Mouse (Mus musculus) left cerebral cortex, postnatal 36 days (tissue): ENCODE results near the gene Rnf114. TPM values are rescaled to one million over a fixed set of nuclear protein-coding genes. Genes with fewer than 3 reads are reported as not detected.

ENCODE experiments used
- DNase-seq, 2 experiments: peaks; one replicate each; pipeline ENCODE4 v3.0.0; 2021 to 2022; ENCODE audit warnings: low spot score in 2 of 2, mixed read lengths in 1 of 2
- intact Hi-C: fragments of 180-260 bp; cut with DNase I; formaldehyde crosslinking; loops from one replicate; pipeline ENCODE4 v1.15.1; 2025
- total RNA-seq, 2 experiments: library from RNA; stranded (reverse); gene quantifications; 2 replicates each; pipeline ENCODE4 v1.2.3; 2021

Rnf114 gene
- total RNA-seq, 2 experiments from 2014 or later, result 55.1 to 60.7 TPM

GRCm38 (mm10) chr2:167552927-167553402 is 60.5 kb downstream of the Rnf114 start:
- no peak for DNase-seq
- intact Hi-C loops, result no loop called here

- intact Hi-C loops, result no loop called here
Measured at GRCm38 (mm10) chr2:167555766-167556165, 63.3 kb downstream of the Rnf114 start.

GRCm38 (mm10) chr2:167559413-167559812 is 67.0 kb downstream of the Rnf114 start:
- no peak for DNase-seq
- intact Hi-C loops, result no loop called here

More at GRCm38 (mm10) chr2:167555766-167556165, 63.3 kb downstream of the Rnf114 start:
- no peak for DNase-seq

- intact Hi-C loops, result no loop called here
- DNase-seq, result no peak
Measured at GRCm38 (mm10) chr2:167562101-167562500, 69.7 kb downstream of the Rnf114 start.

GRCm38 (mm10) chr2:167563035-167563434 is 70.6 kb downstream of the Rnf114 start:
- no peak for DNase-seq
- intact Hi-C loops, result no loop called here

- intact Hi-C loops, result no loop called here
- DNase-seq, result no peak
Measured at GRCm38 (mm10) chr2:167563703-167564102, 71.3 kb downstream of the Rnf114 start.

GRCm38 (mm10) chr2:167564551-167565311 is 72.3 kb downstream of the Rnf114 start:
- intact Hi-C loops, result no loop called here
- DNase-seq, result no peak

- DNase-seq, result no peak
- intact Hi-C loops, result no loop called here
Measured at GRCm38 (mm10) chr2:167565312-167565656, 72.8 kb downstream of the Rnf114 start.

- intact Hi-C loops, result no loop called here
- DNase-seq, result no peak
Measured at GRCm38 (mm10) chr2:167565682-167566081, 73.2 kb downstream of the Rnf114 start.

Other genes starting within 250 kb of the Rnf114 start
- gene B4galt5, start 143.5 kb upstream of the Rnf114 start, total RNA-seq, result 10 to 100 TPM; 47.9 to 54.0 TPM
- 10 to 100 TPM; 25.6 to 35.4 TPM for gene Slc9a8, start 70.9 kb upstream of the Rnf114 start, total RNA-seq
- 10 to 100 TPM; 73.6 to 79.8 TPM for gene Spata2, start 242 bp downstream of the Rnf114 start, total RNA-seq
- under 1 TPM; 0.52 to 0.88 TPM for gene Snai1, start 45.5 kb downstream of the Rnf114 start, total RNA-seq
- 100 to 1,000 TPM; 246 to 259 TPM for gene Ube2v1, start 139.4 kb downstream of the Rnf114 start, total RNA-seq
- gene Gm20431, start 168.9 kb downstream of the Rnf114 start, total RNA-seq, result 10 to 100 TPM; 42.3 to 46.8 TPM
- gene Cebpb, start 196.3 kb downstream of the Rnf114 start, total RNA-seq, result 10 to 100 TPM; 12.9 to 18.8 TPM
- 10 to 100 TPM; 45.2 to 48.3 TPM for gene Tmem189, start 197.2 kb downstream of the Rnf114 start, total RNA-seq